Mouse (Mus musculus) monocyte, adult 2 months (primary cell): ENCODE results near the gene Prickle2.

Source experiments
- DNase-seq, 2 experiments: peaks; one replicate each; pipeline ENCODE4 v3.0.0; 2022; ENCODE audit warnings: low spot score in 2 of 2, low read depth in 1 of 2

The Prickle2 gene

DNA sequence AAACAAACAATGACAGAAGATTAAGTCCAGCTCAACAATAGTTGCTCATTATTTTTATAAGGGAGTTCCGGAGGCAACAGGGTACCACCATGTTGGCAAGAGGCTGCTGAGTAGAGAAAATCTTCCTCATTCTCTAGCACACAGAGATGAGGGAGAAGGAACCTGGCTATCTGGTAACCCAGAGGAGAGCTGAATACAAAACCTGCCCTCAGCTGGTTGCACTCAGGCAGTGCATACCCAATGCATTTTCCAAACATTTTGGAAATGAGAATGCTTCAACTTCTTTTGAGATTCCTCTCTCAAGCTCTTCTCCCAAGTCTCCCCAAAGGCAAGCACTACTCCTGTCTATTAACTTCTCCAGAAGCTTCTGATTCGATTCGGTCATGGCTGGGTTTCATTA is 36.3 kb downstream of the Prickle2 start:
- no peak for DNase-seq

DNA sequence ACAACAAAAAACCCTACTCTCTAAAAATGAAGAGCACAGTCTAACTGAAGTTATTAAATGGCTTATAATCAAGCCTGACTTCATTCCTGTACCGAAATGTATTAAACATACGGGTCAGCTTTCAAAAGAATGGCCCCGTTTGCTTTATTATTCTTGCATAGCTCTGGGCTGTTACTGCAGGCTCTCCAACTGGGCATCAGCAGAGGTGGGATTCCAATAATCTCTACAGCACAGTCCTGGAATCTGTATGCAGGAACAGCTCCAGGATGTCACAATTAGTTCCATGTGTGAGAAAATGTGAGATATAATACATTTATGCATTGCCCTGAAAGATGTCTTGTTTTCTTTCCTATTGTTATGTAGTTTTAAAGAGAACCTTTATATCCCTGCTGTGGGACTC is 38.4 kb downstream of the Prickle2 start:
- DNase-seq = no peak

DNA sequence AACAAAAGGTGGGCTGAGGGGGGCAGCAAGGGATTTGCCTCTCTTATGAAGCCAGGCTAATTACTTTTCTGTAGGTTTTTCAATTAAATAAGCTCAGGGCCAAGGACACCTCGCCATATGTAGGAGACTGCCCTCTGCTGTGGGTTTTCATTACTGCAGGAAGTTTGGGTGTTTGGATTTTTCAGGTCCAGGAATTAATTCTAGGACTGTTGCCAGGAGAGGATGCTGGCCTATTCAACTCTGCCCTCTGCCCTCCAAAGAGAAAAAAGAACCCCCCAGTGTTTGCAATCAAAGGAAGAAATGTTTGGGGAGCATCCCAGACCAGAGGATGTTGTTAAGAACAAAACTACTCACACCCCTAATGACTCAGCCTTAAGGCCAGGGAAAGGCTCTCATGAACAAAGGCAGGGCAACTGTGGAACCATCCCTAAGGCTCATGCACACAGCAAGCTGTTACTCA is 40.4 kb downstream of the Prickle2 start:
- no peak for DNase-seq

DNA sequence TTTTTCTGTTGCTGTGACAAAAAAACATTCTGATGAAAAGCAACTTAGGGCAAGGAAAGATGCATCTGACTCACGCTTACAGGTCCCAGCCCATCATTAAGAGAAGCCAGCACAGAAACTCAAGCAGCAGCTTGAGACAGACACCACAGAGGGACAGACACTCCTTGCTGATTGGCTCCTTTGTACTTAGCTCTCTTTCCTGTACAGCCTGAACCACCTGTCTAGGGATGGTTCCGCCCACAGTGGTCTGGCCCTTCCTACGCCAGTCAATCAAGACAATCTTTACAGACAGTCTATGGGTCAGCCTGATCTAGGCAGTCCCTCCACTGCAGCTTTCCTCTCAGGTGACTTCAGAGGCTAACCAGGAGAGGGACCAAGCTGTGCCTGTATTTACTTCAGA is 42.1 kb downstream of the Prickle2 start:
- no peak for DNase-seq

DNA sequence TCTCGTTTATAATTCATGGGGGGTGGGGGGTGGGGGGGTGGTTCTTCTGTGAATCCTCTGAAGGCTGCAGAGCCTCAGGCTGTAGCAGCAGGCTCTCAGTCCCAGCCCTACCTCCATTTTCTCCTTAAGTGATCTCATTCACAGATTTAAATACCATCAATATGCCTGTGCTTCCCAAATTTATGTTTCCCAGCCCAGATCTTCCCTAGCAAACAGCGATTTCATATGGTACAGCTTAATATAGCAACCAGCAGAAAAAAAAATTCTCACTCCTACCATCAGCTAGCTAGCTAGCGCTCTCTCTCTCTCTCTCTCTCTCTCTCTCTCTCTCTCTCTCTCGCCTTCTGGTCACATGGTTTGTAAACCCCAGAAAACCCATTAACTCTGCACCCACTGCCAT is 42.5 kb downstream of the Prickle2 start:
- DNase-seq = no peak

DNA sequence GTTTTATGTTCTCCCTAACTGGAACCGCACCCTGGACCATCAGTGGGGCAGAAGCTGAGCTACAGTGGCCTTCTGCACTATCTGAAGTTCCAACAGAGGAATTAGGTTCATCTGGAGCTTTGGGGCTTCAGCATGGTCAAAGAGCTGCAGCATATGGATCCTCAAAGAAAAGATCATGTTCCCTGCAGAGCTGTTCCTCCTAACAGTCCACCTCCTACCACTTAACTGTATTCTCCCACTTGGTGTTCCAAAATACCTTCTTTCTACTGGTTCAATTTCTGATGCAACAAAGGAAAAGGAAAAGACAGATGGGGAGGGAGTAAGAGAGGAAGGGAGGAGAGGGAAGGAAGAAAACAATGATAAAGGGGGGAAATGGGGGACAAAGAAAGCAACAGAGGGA is 56.9 kb downstream of the Prickle2 start:
- DNase-seq = no peak

DNA sequence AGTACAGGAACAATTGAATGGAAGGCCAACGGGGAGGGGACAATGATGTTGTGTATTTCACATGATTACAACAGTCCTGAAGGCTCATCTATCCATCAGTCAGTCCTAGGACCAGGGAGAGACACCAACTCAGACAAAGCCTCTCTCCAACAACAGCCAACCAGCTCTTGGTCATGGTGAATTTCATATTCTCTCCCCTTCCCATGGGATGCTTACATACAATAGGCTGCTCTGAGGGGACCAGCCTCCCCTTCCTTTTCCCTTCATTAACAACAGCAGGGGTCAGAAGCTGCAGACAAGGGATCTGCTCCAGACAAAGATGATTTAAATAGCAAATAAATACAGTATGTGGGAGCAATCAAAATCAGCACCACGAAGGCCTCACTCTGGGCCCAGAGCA is 57.4 kb downstream of the Prickle2 start:
- no peak for DNase-seq

DNA sequence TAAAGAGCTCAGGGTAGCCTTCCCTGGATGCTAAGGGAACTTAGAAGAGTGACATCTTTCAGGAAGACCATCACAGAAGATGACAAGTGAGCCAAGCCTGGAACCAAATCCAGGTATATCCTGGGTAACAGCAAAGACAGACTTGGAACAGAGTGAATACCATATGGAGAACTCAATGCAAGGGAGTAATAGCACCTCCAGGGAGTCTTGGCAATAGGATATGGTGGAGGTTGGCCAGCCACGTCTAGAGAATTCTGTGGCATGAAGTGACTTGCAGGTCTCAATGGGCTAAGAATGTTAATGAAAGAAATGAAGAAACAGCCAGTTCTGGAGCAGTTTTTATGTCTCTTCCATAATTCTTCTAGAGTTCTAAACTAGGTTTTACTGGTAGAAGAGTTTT is 63.0 kb downstream of the Prickle2 start:
- no peak for DNase-seq

DNA sequence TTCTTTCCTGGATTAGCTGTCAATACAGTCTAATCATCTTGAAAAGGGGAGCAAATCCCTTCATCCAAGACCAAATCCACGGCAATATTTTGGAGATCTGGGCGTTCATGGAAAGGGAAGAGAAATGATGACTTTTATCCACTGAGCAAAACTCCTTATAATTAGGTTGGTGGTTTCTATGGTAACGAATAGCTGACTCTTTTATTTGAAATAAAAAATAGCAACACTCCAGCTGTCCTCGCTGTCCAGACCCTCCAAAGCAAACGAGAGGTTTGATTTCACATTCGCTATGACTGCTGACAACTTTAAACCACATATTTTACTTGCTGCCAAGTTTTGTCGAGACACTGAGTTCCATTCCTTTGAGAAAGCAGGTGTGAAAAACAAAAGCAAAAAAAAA is 64.0 kb downstream of the Prickle2 start:
- DNase-seq = no peak

DNA sequence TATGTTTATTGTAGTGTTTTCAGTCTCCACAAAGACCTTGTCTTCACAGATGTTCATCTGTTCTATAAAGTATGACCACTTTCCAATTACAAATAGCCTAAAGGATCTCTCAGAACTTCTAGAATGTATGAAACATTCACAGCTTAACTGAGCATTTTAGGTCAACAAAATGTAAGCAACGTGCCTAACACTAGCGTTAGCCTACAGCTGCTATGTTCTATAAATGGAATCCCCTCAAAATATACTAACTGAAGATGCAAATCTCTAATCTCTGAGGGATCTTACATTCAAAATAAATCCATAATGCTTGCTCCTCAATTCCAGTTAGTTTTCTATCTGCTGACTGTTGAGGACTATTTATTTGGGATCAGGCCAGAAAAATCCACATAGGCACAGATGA is 65.1 kb downstream of the Prickle2 start:
- DNase-seq = no peak

DNA sequence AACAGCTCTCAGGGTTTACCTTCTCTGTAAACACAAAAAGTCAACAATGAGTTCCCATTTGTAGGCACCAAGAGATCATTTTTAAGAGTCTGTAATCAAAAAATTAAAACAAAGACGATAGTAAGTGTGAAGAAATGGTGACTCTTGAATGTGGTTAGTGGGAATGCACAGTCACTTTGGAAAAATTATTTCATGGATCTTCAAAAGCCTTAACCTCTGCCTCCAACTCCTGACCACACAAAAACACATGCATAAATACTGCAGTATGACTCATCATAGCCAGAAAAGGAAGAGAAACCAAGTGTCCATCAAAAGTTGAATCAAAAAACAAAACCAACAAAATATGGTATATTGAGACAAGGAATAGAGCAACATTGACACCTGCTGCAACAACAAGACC is 69.5 kb downstream of the Prickle2 start:
- DNase-seq = no peak

DNA sequence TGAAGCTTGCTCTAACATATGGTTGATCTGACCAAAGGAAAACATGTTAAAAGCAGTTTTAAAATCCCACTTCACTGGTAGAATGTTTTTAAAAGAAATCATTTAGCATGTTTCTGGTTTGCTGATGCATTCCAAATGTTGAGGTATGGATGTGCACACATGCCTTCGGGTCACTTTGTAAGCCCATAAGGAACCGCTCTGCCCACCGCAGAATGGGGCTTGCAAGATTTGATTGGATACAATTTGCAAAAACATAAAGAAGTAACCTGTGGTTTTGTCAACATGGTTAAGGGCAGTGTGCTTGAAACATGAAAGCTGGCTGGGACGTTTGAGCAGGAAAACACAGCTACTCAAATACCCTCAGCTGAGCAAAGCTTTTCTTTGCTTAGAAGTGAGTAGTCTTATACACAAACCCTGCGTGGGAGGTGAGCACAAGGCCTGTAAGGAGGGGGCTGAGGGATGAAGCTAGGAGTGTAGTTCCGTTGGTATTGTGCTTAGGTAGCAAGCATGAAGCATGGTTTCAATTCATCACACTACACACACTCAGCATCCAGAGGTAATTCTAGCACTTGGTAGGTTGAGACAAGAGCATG is 71.0 kb downstream of the Prickle2 start:
- DNase-seq = no peak

DNA sequence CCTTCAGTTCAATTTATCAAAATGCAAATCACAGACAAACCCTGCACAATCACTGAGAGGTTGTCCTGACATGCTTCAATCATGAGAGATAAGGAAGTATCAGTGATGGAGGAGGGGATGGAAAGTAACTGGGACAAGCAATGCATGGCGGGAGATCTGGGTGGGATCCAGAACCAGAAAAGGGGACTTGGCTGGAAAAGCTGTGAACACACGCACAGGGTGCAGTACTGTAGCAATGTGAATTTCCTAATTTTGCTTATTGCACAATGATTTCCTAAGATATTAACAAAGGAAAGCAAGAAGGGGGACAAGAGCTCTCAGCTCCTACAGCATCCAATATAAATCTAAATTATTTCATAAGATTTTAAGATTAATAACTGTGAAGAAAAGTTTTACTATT is 75.0 kb downstream of the Prickle2 start:
- no peak for DNase-seq

DNA sequence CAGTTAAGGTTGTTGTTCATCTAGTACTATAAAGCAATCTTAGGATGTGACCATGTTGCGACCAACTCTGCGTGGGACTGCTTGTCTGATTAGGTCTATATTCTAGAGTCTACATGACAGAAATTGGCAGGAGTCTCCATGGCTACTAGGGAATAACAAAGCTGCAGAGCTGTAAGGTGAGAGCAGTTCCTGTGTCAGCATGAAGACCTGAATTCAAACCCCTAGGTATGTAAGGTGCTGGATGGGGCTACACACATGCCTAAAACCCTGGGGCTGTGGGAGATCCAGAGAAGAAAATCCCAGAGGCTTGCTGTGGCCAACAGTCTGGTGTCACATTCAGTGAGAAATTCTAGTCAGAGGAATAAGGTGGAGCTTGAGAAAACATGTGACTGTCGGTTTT is 78.2 kb downstream of the Prickle2 start:
- no peak for DNase-seq

DNA sequence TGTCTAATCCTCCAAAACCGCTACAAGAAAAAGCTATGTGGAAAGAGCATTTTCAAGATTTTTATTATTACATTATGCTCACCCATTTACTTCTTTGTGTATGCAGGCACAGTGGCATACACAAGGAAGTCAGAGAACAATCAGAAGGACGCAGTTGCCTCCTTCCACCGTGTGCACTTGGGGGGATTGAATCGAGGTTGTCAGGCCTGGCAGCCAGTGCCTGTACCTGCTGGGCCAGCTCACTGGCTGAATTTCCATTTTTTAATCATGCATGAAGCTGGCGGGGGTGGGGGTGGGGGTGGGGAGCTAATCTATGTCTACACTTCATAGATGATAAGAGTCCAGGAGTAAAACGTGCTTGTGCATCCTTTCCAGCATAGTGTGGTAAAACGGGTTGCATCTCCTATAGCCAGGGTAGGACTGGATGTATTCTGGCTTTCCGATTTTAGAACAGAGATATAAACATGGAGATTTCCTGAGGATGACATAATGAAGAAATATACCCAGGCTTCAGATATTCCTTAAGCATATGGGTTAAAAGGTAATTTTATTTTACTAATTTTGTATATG is 78.8 kb downstream of the Prickle2 start:
- no peak for DNase-seq

DNA sequence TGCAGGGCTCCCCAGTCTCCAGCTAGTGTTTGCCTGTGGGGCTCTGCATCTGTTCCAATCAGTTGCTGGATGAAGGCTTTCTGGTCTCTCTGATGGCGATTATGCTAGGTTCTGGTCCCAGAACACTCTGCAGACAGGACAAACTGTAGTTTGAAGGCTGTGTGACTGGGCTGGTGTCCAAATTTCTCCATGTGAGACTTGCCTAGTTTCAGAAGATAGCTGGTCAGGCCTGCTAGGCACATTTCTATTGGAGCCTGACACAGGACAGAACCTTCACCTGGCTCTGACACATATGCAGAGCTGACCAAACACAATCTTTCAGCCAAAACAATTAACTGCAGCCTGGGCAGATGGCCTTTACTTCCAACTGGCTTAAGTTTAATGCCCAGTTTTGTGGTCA is 80.0 kb downstream of the Prickle2 start:
- DNase-seq = no peak

DNA sequence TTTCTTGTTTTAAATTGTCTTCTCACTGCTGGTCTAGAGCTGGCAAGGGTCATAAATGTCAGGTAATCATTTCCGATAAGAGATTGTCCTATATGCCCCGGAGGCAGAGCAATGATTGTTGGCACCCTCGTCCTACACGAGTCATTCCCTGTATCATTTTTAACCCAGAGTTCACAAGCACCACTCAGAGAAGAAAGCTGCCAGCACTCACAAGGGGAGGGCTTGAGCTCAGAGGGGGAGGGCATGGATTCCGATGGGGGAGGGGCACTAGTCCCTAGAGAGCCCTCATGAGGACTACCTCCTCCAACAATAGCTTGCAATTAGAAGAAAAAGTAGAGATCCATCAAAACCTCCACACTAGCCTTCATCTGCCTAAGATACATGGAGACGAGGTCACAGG is 81.6 kb downstream of the Prickle2 start:
- no peak for DNase-seq

DNA sequence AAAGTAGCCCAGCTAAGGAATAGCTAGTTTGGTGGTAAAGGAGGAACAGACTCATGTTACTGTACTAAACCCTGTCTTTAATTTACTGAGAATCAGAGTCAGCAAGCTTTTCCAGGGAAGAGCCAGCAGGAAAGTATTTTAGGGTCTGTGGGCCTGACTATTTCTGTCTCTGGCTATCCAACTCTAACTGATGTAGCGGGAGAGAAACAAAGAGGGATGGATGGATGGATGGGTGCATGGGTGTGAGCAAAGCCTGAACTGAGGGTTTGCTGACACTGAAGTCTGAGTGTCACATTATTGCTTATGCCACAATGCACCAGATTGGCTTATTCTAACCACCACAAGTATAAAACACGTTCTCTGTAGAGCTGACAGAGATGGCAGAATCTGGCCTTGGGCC is 88.8 kb downstream of the Prickle2 start:
- no peak for DNase-seq

DNA sequence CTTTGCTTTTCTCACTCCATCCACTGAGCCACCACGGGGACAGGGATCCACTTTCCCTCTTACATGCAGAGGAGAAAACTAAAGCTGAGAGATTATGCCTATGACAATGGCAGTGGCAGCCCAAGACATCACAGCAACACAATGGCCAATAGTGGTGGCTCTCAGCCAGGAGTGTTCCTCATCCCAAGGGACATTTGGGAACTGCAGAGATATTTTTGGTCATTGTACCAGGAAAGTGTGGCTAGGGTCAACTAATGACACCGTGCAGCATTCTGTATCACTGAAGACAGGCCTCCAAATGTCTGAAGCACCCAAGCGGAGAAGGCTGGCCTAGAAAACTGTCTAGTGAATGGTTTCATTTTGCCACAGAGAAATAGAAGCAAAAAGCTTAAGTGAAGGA is 91.2 kb downstream of the Prickle2 start:
- DNase-seq = no peak

DNA sequence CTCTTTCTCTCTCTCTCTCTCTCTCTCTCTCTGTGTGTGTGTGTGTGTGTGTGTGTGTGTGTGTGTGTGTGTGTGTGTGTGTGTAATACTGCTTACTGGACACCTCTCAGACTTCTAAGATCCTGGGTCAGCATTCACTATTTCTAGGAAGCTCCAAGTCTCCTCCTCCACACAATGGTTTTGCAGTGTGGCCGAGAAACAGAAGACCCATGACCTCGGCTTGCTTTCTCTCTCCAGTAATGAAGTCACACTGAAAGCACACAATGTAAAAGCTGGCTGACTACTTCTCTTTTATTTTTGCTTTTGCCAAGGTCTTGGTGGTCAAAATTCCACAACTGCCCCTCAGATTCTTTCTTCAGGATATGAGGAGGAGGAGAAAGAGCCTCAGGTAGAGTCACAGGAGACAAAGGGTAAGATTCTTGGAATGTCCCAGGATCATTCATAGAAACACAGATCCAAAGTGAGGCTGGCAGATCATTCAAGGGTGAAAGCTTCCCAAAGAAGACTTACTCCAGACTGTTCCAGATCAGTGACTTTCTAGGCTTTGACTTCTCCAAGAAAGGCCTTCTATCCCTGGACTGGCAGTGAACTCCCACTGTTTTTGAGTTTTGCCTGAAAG is 93.7 kb downstream of the Prickle2 start:
- DNase-seq = no peak

DNA sequence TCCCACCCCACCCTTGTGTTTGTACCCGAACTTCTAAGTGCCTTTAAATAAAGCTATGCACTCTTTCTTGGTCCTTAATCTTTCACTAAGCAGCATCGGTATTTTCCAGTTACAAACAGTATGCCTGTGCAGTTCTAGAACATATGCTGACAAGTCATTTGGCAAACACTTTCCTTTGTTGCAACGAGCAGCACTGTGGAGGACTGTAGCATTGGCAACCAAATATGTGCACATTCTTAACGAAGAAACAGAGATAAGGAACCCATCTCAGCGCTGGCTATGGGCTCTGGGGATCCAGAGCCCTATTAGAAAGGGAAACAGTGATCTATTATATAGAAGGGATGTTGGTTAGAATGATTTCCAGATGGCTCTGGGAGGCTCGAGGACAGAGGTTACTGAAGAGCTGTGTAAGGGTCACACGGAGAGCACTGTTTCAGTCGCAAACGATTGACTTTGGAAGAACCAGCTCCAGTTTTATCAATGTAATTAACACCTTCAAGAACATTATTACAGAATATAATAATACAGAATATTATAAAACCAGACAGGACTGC is 96.2 kb downstream of the Prickle2 start:
- DNase-seq = no peak

DNA sequence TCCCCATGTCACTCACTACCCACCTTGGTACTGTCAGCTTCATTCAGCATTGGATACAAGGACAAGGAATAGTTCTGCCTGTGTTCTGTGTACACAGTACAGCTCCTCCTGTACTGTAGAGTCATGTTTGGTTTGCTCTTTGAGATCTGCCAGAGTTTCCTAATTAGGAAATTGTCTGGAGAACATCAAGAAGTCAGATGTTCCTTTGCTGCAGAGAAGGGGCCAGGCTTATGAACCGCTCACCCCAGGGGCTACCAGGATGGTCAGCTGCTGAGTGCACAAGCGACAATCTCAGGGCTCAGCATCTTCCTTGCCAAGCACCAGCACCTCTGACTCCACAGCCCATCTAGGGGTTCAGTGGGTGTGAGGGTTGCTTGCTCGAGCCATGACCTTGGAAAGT is 96.9 kb downstream of the Prickle2 start:
- DNase-seq = no peak

DNA sequence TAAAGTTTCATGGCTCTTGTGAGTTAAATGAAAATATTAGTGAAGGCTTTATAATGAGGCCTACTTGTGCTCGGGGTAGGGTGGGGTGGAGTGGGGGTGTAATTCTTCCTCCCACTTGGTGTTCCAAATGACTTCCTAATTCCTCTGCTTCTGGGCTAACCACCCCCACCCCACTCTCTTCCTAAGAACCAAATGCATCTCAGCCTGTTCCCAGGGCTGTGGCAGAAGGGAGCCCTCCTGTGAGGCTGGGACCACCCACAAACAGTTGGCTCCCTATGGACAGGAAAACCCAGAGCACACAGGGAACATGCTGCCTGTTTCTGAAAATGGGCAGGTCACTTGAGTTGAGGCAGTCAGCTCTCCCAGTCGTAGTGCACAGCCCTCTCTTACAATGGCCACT is 100.8 kb downstream of the Prickle2 start:
- DNase-seq = no peak
